ENCODE assay signal across 8 mouse cellular contexts in the genomic region with DNA sequence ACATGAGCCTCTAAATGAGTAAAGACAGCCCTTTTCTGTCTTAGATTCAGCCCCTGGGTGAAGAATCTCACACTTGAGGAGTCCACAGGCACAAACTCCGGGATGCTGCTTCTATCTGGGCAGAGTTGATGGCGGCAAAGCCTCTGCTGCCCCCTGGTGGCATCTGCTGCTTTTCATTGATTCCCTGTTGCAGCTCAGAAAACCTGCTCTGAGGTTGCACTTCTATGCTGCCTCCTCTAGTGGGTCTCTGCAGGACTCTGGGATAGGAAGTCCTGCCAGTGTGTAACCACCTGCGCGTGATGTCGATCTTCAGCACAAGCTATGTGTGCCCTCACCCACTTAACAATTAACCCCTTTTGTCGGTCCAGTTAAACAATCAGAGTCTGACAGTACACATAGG. TPM values are rescaled to one million over a fixed set of nuclear protein-coding genes. Genes with fewer than 3 reads are reported as not detected.
A peak's percentile ranks its signal among the peaks of the same experiment; 100 is the strongest.
DNase-seq lines count a peak whose midpoint lies in the region; ATAC-seq and TF ChIP-seq lines count a peak whose summit lies in the region.

No protein-coding gene starts in this region.

- no peaks in the 10 kb centered on the region for H3K27me3 ChIP-seq in hindbrain, postnatal 0 days (ENCODE audit: insufficient read depth, low read length)

- intact Hi-C loops in gastrocnemius, adult 2 months (cut with DNase I), result loop anchor here (1.0 to 5.0 kb wide), 5 partner anchors 85 to 628 kb away; a partner anchor contains a TSS

- H3K36me3 ChIP-seq in hindbrain, postnatal 0 days (ENCODE audit: insufficient read depth, low read length), result no peaks in the 10 kb centered on the region

- DNase-seq in WW6 (ENCODE audit: low read depth, low spot score), result peak; percentile 79
- peak; percentile 92 to 95 for DNase-seq in cerebellum, postnatal 4 days (ENCODE audit: low spot score in 2 of 2)
- peak; percentile 90 for DNase-seq in gastrocnemius, adult 2 months
- DNase-seq in hindbrain, postnatal 0 days (ENCODE audit: low spot score), result peak; percentile 95
- DNase-seq in left cerebral cortex, adult 18-20 months (ENCODE audit: low spot score in 2 of 2), result peak; percentile 94
- DNase-seq in right cerebral cortex, adult 18-20 months, result peak; percentile 92
- peak; percentile 75 for DNase-seq in urinary bladder, adult 2 months (ENCODE audit: low spot score)

- H3K4me3 ChIP-seq in gastrocnemius, adult 2 months, result no peak overlapping the region
- no peak overlapping the region for H3K4me3 ChIP-seq in hindbrain, postnatal 0 days (ENCODE audit: low read length)

- no peaks in the 10 kb centered on the region for H3K4me1 ChIP-seq in hindbrain, postnatal 0 days (ENCODE audit: insufficient read depth, low read length)

- peak; percentile 100 for TF ChIP-seq CTCF in gastrocnemius, adult 2 months (IDR thresholded peaks at IDR 0.05)
- peak; percentile 98 for TF ChIP-seq CTCF in hindbrain, postnatal 0 days (IDR thresholded peaks at IDR 0.05; ENCODE audit: low read depth)

- 5% methylated on average over 6 of the region's 6 CpGs for WGBS in hindbrain, postnatal 0 days

- no peak overlapping the region for H3K9ac ChIP-seq in hindbrain, postnatal 0 days (replicated peaks; ENCODE audit: low read length)

- no peak overlapping the region for H3K4me2 ChIP-seq in hindbrain, postnatal 0 days (ENCODE audit: low read depth, low read length)

- no peaks in the 10 kb centered on the region for H3K9me3 ChIP-seq in hindbrain, postnatal 0 days (ENCODE audit: low read length)

- ATAC-seq in hindbrain, postnatal 0 days, result peak; percentile 81
- ATAC-seq in megakaryocyte, adult 5-6 weeks (ENCODE audit: poor library complexity, severe bottlenecking), result peak; percentile 90

- H3K27ac ChIP-seq in gastrocnemius, adult 2 months, result no peak overlapping the region
- no peak overlapping the region for H3K27ac ChIP-seq in hindbrain, postnatal 0 days

RNA-seq across cellular contexts. Expression of a gene that starts 4.3 kb away (rescaled TPM):
- total RNA-seq in gastrocnemius, adult 2 months (2021), result 10 to 100 TPM; 38.8 to 55.8 TPM
- total RNA-seq in hindbrain, postnatal 0 days (2014; rRNA removed), result 37.6 and 44.0 TPM in 2 replicates
- polyA plus RNA-seq in hindbrain, postnatal 0 days (2015; fragmentation: Nextera tagmentation; extraction: Ambion mirVana), result 115 and 117 TPM in 2 replicates
- 10 to 100 TPM; 68.9 to 69.1 TPM for total RNA-seq in left cerebral cortex, adult 18-20 months (2021)
- total RNA-seq in megakaryocyte, adult 5-6 weeks (2015), result 61.9 and 62.0 TPM in 2 replicates
- 80.3 and 85.5 TPM in 2 replicates for total RNA-seq in megakaryocyte, adult 5-6 weeks (2017)
- 55.5 and 65.6 TPM in 2 replicates for polyA plus RNA-seq in urinary bladder, adult 2 months (2012; rRNA removed)

RNA-seq across cellular contexts. Expression of a gene that starts 19.2 kb away (rescaled TPM):
- total RNA-seq in gastrocnemius, adult 2 months (2021), result 1 to 10 TPM; 3.5 to 5.0 TPM
- total RNA-seq in hindbrain, postnatal 0 days (2014; rRNA removed), result 21.3 and 22.4 TPM in 2 replicates
- polyA plus RNA-seq in hindbrain, postnatal 0 days (2015; fragmentation: Nextera tagmentation; extraction: Ambion mirVana), result 3.5 and 4.6 TPM in 2 replicates
- total RNA-seq in left cerebral cortex, adult 18-20 months (2021), result 10 to 100 TPM; 18.2 to 18.5 TPM
- 17.9 and 21.3 TPM in 2 replicates for total RNA-seq in megakaryocyte, adult 5-6 weeks (2015)
- total RNA-seq in megakaryocyte, adult 5-6 weeks (2017), result 16.4 and 17.1 TPM in 2 replicates
- polyA plus RNA-seq in urinary bladder, adult 2 months (2012; rRNA removed), result 8.0 and 9.7 TPM in 2 replicates

RNA-seq across cellular contexts. Expression of a gene that starts 42.1 kb away (rescaled TPM):
- total RNA-seq in gastrocnemius, adult 2 months (2021), result 1 to 10 TPM in 1 of 2 experiments, under 1 TPM in 1; 0.79 to 1.1 TPM
- 3.9 and 6.8 TPM in 2 replicates for total RNA-seq in hindbrain, postnatal 0 days (2014; rRNA removed)
- 6.5 and 7.0 TPM in 2 replicates for polyA plus RNA-seq in hindbrain, postnatal 0 days (2015; fragmentation: Nextera tagmentation; extraction: Ambion mirVana)
- 1 to 10 TPM; 1.2 to 1.5 TPM for total RNA-seq in left cerebral cortex, adult 18-20 months (2021)
- 31.1 and 39.0 TPM in 2 replicates for total RNA-seq in megakaryocyte, adult 5-6 weeks (2015)
- 11.8 and 16.7 TPM in 2 replicates for total RNA-seq in megakaryocyte, adult 5-6 weeks (2017)
- polyA plus RNA-seq in urinary bladder, adult 2 months (2012; rRNA removed), result 3.6 and 3.7 TPM in 2 replicates

RNA-seq across cellular contexts. Expression of a gene that starts 42.5 kb away (rescaled TPM):
- total RNA-seq in gastrocnemius, adult 2 months (2021), result 100 to 1,000 TPM in 1 of 2 experiments, 10 to 100 TPM in 1; 91.6 to 159 TPM
- total RNA-seq in hindbrain, postnatal 0 days (2014; rRNA removed), result 24.0 and 24.6 TPM in 2 replicates
- polyA plus RNA-seq in hindbrain, postnatal 0 days (2015; fragmentation: Nextera tagmentation; extraction: Ambion mirVana), result 45.2 and 46.3 TPM in 2 replicates
- 10 to 100 TPM; 22.2 to 24.7 TPM for total RNA-seq in left cerebral cortex, adult 18-20 months (2021)
- 28.4 and 34.4 TPM in 2 replicates for total RNA-seq in megakaryocyte, adult 5-6 weeks (2015)
- 49.6 and 56.6 TPM in 2 replicates for total RNA-seq in megakaryocyte, adult 5-6 weeks (2017)
- polyA plus RNA-seq in urinary bladder, adult 2 months (2012; rRNA removed), result 32.6 and 34.3 TPM in 2 replicates
